Mouse (Mus musculus) embryonic facial prominence, embryonic 12.5 days (tissue): ENCODE data around the gene Abcb6. TPM values are rescaled to one million over a fixed set of nuclear protein-coding genes. Genes with fewer than 3 reads are reported as not detected.

Experiments
- ATAC-seq: fragments of 200-750 bp; cut with Nextera tagmentation; 2 replicates; pipeline ENCODE4 v1.8.0; 2017; ENCODE audit not compliant: insufficient number of reproducible peaks, insufficient read depth, low FRiP score, low TSS enrichment
- H3K27ac ChIP-seq: fragments of 300-500 bp; sonication (generic); 2 replicates; pipeline ENCODE4 v1.5.1; 2016; ENCODE audit warnings: mild to moderate bottlenecking
- H3K27me3 ChIP-seq: fragments of 300-500 bp; sonication (generic); 2 replicates; pipeline ENCODE4 v1.6.1; 2016; ENCODE audit warnings: mild to moderate bottlenecking, moderate library complexity
- H3K36me3 ChIP-seq: fragments of 300-500 bp; sonication (generic); 2 replicates; pipeline ENCODE4 v1.6.1; 2016; ENCODE audit warnings: mild to moderate bottlenecking
- H3K4me1 ChIP-seq: fragments of 300-500 bp; sonication (generic); 2 replicates; pipeline ENCODE4 v1.6.1; 2016
- H3K4me2 ChIP-seq: fragments of 300-500 bp; sonication (generic); replicated peaks from 2 replicates; pipeline ENCODE4 v1.6.1; 2016; ENCODE audit warnings: mild to moderate bottlenecking, moderate library complexity
- H3K4me3 ChIP-seq: fragments of 300-500 bp; sonication (generic); 2 replicates; pipeline ENCODE4 v1.5.1; 2016; ENCODE audit warnings: mild to moderate bottlenecking
- H3K9ac ChIP-seq: fragments of 300-500 bp; sonication (generic); 2 replicates; pipeline ENCODE4 v1.6.1; 2016; ENCODE audit warnings: mild to moderate bottlenecking, moderate library complexity
- H3K9me3 ChIP-seq: fragments of 300-500 bp; sonication (generic); 2 replicates; pipeline ENCODE4 v1.6.1; 2016; ENCODE audit warnings: mild to moderate bottlenecking, moderate library complexity
- WGBS: fragments of 180-500 bp; shearing (Covaris S2); methylation state at CpG from one replicate; pipeline ENCODE4 v1.1.7; 2016; 5-methylcytosine and 5-hydroxymethylcytosine counted together
- polyA plus RNA-seq: library from polyadenylated mRNA; unstranded; fragments of >200 nt; fragmentation: Nextera tagmentation; extraction: Ambion mirVana; gene quantifications from 2 replicates; pipeline ENCODE4 v1.2.1, GENCODE M21; 2016

Gene Abcb6
- polyA plus RNA-seq, 1 experiment from 2014 or later, result 35.7 TPM

DNA sequence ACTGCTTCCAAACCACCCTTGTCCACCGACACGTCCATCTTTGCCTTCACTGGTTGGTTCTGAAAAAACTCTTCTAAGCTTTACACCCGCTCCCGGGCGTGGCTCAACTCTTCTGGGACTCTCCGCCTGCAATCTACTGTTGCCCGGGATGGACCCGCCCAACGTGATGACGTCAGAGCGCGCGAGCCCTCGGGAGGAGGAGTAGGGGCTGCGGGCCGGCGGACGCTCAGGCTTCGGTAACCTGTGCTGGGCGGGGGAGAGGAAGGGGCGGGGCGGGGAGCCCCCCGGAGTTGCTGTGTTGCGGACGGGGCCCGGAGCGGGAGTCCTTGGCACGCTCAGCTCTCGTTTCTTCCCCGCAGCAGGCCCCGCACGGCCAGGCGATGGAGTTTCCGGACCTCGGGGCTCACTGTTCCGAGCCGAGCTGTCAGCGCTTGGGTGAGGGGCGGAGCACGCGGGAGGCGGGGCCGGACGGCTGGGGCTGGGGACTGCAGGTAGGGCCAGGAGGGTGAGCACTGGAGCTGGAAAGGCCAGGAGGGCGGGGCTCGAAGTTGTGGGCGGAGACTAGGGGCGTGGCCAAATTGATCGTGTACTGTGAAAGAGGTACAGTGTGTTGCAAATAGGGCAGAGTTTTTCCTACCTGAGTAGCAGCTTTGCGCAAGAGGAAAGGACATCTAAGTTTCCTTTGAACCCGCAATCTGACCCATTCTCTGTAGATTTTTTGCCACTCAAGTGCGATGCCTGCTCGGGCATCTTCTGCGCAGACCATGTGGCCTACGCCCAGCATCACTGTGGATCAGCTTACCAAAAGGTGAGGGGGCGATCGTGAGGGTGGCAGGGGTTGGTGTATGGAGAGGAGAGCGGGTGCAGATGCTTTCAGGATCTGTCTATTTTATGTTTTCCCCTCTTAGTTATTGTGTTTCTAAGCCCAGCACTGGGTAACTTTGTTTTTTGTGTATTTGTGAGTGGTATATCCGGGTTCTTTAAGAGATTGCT, 11.4 kb downstream of the Abcb6 start, which contains the start of gene Zfand2b:
Zfand2b (plus strand) TSS at position 175 of the 993 bp plus-strand sequence.
- 2% methylated on average over 57 of the region's 59 CpGs for WGBS
- peak; percentile 98 for ATAC-seq
- Histone ChIP-seq H3K27ac (peak within 1 kb of the TSS; percentile 93), H3K9ac (peak within 1 kb of the TSS; percentile 58), H3K4me1 (peaks cover 13% of the 10 kb centered on the region), H3K9me3 (no peaks in the 10 kb centered on the region), H3K4me3 (peak within 1 kb of the TSS; percentile 75), H3K27me3 (no peaks in the 10 kb centered on the region), H3K4me2 (peak within 1 kb of the TSS; percentile 65), H3K36me3 (peaks cover 37% of the 10 kb centered on the region)

- 8% methylated on average over 7 of the region's 7 CpGs for WGBS
- Histone ChIP-seq H3K36me3 (peaks cover 30% of the 10 kb centered on the region), H3K4me2 (peak overlapping the region; percentile 65), H3K27ac (peak overlapping the region; percentile 93), H3K9me3 (no peaks in the 10 kb centered on the region), H3K4me3 (peak overlapping the region; percentile 75), H3K9ac (peak overlapping the region; percentile 58), H3K27me3 (no peaks in the 10 kb centered on the region), H3K4me1 (peaks cover 13% of the 10 kb centered on the region)
- no peak for ATAC-seq
Observed at GRCm38 (mm10) chr1:75168093-75168471, 12.1 kb downstream of the Abcb6 start.

- H3K36me3 ChIP-seq, result no peaks in the 10 kb centered on the region
- H3K4me2 ChIP-seq, result no peak overlapping the region
- H3K9ac ChIP-seq, result no peak overlapping the region
- no peak for ATAC-seq
- H3K4me3 ChIP-seq, result no peak overlapping the region
- no peaks in the 10 kb centered on the region for H3K4me1 ChIP-seq
- WGBS, result 88% methylated on average over 4 of the region's 4 CpGs
- H3K27ac ChIP-seq, result no peak overlapping the region
- H3K9me3 ChIP-seq, result no peaks in the 10 kb centered on the region
- 0 out of 2 replicates have a peak, but pooled peaks cover 3% of the 10 kb centered on the region for H3K27me3 ChIP-seq
Observed at GRCm38 (mm10) chr1:75160256-75160617, 20.0 kb downstream of the Abcb6 start.

GRCm38 (mm10) chr1:75159540-75160255, 20.5 kb downstream of the Abcb6 start:
- no peak for ATAC-seq
- no peaks in the 10 kb centered on the region for H3K36me3 ChIP-seq
- no peak overlapping the region for H3K4me3 ChIP-seq
- H3K4me2 ChIP-seq, result no peak overlapping the region
- H3K27me3 ChIP-seq, result 0 out of 2 replicates have a peak, but pooled peaks cover 3% of the 10 kb centered on the region
- WGBS, result 68% methylated on average over 5 of the region's 5 CpGs
- H3K27ac ChIP-seq, result no peak overlapping the region
- H3K9ac ChIP-seq, result no peak overlapping the region
- no peaks in the 10 kb centered on the region for H3K4me1 ChIP-seq
- no peaks in the 10 kb centered on the region for H3K9me3 ChIP-seq

DNA sequence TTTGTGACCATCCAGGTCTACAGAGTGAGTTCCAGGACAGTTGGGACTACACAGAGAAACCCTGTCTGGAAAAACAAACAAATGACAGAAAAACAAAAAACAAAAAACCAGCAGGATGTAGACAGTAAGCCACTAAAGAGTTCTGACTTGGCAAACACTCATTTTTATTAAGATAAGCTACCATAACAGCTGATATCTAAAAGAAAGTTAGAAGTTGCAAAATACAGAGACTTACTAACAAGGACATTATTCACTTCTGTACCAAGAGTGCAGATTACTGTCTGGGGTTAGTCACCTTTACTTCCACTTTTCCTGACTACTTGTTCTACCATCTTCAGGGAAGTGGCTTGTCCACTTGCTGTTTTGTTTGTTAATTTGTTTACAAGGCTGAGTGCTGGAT, 21.2 kb downstream of the Abcb6 start:
- Histone ChIP-seq H3K27ac (no peak overlapping the region), H3K9me3 (no peaks in the 10 kb centered on the region), H3K4me2 (no peak overlapping the region), H3K4me1 (no peaks in the 10 kb centered on the region), H3K36me3 (no peaks in the 10 kb centered on the region), H3K4me3 (no peak overlapping the region), H3K9ac (no peak overlapping the region), H3K27me3 (0 out of 2 replicates have a peak, but pooled peaks cover 3% of the 10 kb centered on the region)
- no peak for ATAC-seq

- Histone ChIP-seq H3K27ac (no peak overlapping the region), H3K9ac (no peak overlapping the region), H3K4me2 (no peak overlapping the region), H3K9me3 (no peaks in the 10 kb centered on the region), H3K4me1 (no peaks in the 10 kb centered on the region), H3K36me3 (no peaks in the 10 kb centered on the region), H3K4me3 (no peak overlapping the region), H3K27me3 (0 out of 2 replicates have a peak, but pooled peaks cover 3% of the 10 kb centered on the region)
- ATAC-seq, result no peak
- 76% methylated on average over 3 of the region's 3 CpGs for WGBS
Observed at GRCm38 (mm10) chr1:75155837-75156236, 24.4 kb downstream of the Abcb6 start.

DNA sequence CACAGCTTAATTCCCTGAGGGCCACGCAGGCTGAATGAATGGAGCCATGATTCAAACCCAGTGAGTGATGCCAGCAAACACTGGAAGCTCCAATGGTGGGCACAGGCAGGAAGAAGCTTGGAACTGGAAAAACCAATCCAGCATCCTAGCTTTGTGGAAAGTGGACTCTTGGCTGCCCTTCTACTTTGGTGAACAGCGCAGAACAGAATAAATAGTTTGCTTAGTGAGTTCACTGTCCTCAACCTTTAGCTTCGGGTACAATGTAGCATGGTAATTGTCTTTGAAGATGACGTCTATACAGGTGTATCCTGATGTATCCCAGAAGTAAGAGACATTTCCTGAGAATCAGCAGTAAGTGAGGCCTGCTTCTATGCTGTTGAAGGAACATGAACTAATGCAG, 31.5 kb downstream of the Abcb6 start:
- Histone ChIP-seq H3K4me2 (no peak overlapping the region), H3K27me3 (no peaks in the 10 kb centered on the region), H3K9ac (no peak overlapping the region), H3K27ac (no peak overlapping the region), H3K4me3 (no peak overlapping the region), H3K36me3 (peaks cover 51% of the 10 kb centered on the region), H3K9me3 (no peaks in the 10 kb centered on the region), H3K4me1 (peaks cover 3% of the 10 kb centered on the region; the same call in 1 of the 2 replicates)
- WGBS, result 90% methylated on average over 4 of the region's 4 CpGs
- no peak for ATAC-seq

GRCm38 (mm10) chr1:75147411-75148135, 32.6 kb downstream of the Abcb6 start:
- WGBS, result 76% methylated on average over 7 of the region's 7 CpGs
- H3K4me3 ChIP-seq, result no peak overlapping the region
- H3K4me2 ChIP-seq, result no peak overlapping the region
- H3K27me3 ChIP-seq, result no peaks in the 10 kb centered on the region
- H3K4me1 ChIP-seq, result peaks cover 4% of the 10 kb centered on the region; the same call in 1 of the 2 replicates
- no peak overlapping the region for H3K27ac ChIP-seq
- no peak overlapping the region for H3K9ac ChIP-seq
- no peak for ATAC-seq
- peaks cover 51% of the 10 kb centered on the region for H3K36me3 ChIP-seq
- no peaks in the 10 kb centered on the region for H3K9me3 ChIP-seq

DNA sequence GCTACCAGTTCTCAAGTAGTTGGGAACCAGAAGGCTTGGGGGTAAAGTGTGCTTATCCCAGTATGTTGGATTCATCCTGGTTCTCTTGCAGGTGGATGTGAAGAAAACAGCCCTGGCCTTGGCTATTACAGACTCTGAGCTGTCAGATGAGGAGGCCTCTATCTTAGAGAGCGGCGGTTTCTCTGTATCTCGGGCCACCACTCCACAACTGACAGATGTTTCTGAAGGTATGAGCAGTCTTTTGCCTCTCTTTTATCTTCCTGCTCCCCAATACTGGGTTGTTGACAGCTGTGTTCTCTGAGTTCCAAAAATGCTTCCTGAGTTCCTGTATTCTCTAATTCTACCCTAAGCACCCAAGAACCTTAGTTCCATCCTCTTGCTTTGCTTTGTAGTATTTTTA, 34.6 kb downstream of the Abcb6 start:
- Histone ChIP-seq H3K36me3 (peaks cover 51% of the 10 kb centered on the region), H3K4me1 (peaks cover 11% of the 10 kb centered on the region), H3K9ac (no peak overlapping the region), H3K9me3 (no peaks in the 10 kb centered on the region), H3K4me3 (no peak overlapping the region), H3K4me2 (no peak overlapping the region), H3K27ac (no peak overlapping the region), H3K27me3 (no peaks in the 10 kb centered on the region)
- WGBS, result 95% methylated on average over 3 of the region's 3 CpGs
- ATAC-seq, result no peak

DNA sequence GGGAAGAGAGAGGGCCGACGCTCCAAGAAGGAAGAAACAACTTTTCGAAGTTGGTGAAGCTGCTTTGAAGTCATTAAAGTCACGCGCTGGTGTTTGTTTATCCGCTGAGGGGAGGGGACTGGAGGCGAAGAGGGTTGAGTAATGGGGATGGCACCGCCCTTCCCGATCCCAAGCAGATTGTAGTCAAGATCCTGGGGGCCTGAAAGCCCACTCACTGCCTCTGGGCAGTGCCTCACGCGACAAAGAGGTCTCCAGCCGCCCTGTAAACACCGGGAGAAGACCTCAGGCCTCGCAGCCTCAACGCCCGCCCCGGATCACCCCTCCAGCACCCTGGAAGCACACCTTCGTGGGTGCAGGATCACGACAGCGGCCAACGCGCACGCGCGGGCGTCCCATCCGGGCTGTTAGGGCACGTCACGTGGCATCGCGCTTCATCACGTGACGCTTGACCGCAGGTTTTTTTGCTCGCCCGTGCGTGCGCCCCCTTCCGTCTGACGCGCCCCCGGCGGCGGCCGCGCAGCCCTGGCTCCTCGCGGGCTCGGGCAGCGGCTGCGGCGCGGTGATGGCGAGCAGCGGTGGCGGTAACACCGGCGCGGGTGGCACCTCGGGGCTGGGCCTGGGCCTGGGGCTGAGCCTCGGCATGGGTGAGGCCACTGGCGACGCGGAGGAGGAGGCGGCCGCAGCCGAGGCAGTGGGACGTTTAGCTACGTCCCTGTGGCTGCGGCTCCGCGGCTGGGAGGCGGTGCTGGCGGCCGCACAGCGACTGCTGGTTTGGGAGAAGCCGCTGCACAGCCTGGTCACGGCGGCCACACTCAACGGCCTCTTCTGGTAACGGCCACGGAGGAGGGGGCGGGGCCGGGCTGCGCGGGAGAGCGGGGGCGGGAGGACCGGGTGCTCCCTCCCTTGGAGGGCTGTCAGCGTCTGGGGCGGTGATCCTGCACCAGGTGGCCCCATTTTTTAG, 37.6 kb downstream of the Abcb6 start, which contains the start of the genes Cnppd1 and Retreg2:
Cnppd1 (minus strand) TSS at position 411 of the 961 bp plus-strand sequence.
Retreg2 (plus strand) TSS at position 478 of the 961 bp plus-strand sequence.
- peak within 1 kb of the TSS; percentile 92 for H3K4me2 ChIP-seq
- peak within 1 kb of the TSS; percentile 92 for H3K9ac ChIP-seq
- no peaks in the 10 kb centered on the region for H3K9me3 ChIP-seq
- H3K4me3 ChIP-seq, result peak within 1 kb of the TSS; percentile 91
- ATAC-seq, result peak; percentile 83
- H3K27ac ChIP-seq, result peak within 1 kb of the TSS; percentile 97
- peaks cover 54% of the 10 kb centered on the region for H3K36me3 ChIP-seq
- no peaks in the 10 kb centered on the region for H3K27me3 ChIP-seq
- under 1% methylated on average over 89 of the region's 91 CpGs for WGBS
- peaks cover 15% of the 10 kb centered on the region for H3K4me1 ChIP-seq
